Mouse (Mus musculus): ENCODE results near the gene Csrnp3. TPM values are rescaled to one million over a fixed set of nuclear protein-coding genes. Genes with fewer than 3 reads are reported as not detected.
"Not testable (repeated sequence)": the region's sequence is repeated elsewhere in the genome, so short reads cannot be mapped to it uniquely, and the experiment has no call there.

The Csrnp3 gene
- not detected in 2 replicates for total RNA-seq (2014; fragmentation: Nextera tagmentation)
- 0.06 and 0.16 TPM in 2 replicates for total RNA-seq (2017)
- polyA plus RNA-seq (2012) = not detected in 2 replicates

GRCm38 (mm10) chr2:65845551-65845950, at the start of gene Csrnp3:
Gene Csrnp3, plus strand, starts transcription at chr2:65845767.
- Histone ChIP-seq H3K4me3 (ENCODE audit: low read depth, low read length) (no peak within 1 kb of the TSS), H3K4me1 (ENCODE audit: insufficient read depth, low read depth, low read length) (no peaks in the 10 kb centered on the region), H3K9me3 (replicated peaks) (peaks cover 10% of the 10 kb centered on the region; the same call in 1 of the 2 replicates), H3K27me3 (ENCODE audit: insufficient read depth, low read length) (no peaks in the 10 kb centered on the region), H3K36me3 (replicated peaks) (no peaks in the 10 kb centered on the region)
- DNase-seq (ENCODE audit: low spot score) (no peak), ATAC-seq (ENCODE audit: extremely low read depth, insufficient number of reproducible peaks, low FRiP score, poor library complexity, severe bottlenecking) (no peak)
- no peak for TF ChIP-seq POLR2AphosphoS5 (IDR thresholded peaks at IDR 0.05; ENCODE audit: insufficient replicate concordance, low read depth, low read length)
- no peak for TF ChIP-seq CTCF (IDR thresholded peaks at IDR 0.05; ENCODE audit: low read depth, low read length)
- no peak for TF ChIP-seq GATA2 (IDR thresholded peaks at IDR 0.05; ENCODE audit: borderline replicate concordance, low read depth, low read length)
- TF ChIP-seq TAL1 (conservative IDR thresholded peaks at IDR 0.05; ENCODE audit: low read depth, low read length) = no peak
- TF ChIP-seq GATA1 (IDR thresholded peaks at IDR 0.05; ENCODE audit: borderline replicate concordance, low read length) = no peak

DNA sequence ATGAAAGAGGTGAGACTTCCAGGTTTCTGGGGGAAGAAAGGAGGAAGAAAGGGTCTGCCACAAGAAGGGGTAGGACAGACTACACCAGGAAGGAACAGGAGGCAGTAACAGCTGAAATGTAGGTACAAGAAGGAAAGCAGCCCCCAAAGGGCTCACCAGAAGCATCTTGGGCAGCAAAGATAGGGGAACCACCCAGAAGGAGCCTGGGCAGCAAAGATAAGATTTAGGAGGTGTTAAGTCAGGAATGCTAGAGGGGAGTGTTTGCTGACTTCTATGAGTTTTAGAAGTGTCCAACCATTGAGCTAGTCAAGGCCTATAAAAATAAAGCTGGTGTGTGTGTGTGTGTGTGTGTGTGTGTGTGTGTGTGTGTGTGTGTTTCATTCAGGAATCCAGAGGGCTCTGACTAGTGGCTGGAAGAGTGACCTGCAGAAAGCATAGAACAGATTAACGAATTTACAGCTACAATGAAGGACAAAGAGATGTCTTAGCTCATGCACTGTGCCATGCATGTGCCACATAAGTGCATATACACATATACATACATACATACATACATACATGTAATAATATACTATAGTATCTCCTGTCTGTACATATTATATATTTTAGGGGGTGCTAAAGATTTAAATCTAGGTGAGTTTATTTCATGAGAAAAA, 44.4 kb upstream of the Csrnp3 start:
- ATAC-seq (ENCODE audit: extremely low read depth, insufficient number of reproducible peaks, low FRiP score, poor library complexity, severe bottlenecking) = no peak
- no peak overlapping the region for H3K4me3 ChIP-seq (ENCODE audit: low read depth, low read length)
- peaks cover 27% of the 10 kb centered on the region for H3K9me3 ChIP-seq (replicated peaks)
- H3K27me3 ChIP-seq (ENCODE audit: insufficient read depth, low read length) = no peaks in the 10 kb centered on the region
- H3K4me1 ChIP-seq (ENCODE audit: insufficient read depth, low read depth, low read length) = no peaks in the 10 kb centered on the region; the same call in 1 of the 2 replicates
- DNase-seq (ENCODE audit: low spot score) = no peak
- TF ChIP-seq GATA2 (IDR thresholded peaks at IDR 0.05; ENCODE audit: borderline replicate concordance, low read depth, low read length) = no peak
- TF ChIP-seq GATA1 (IDR thresholded peaks at IDR 0.05; ENCODE audit: borderline replicate concordance, low read length) = no peak
- no peak for TF ChIP-seq CTCF (IDR thresholded peaks at IDR 0.05; ENCODE audit: low read depth, low read length)
- no peaks in the 10 kb centered on the region for H3K36me3 ChIP-seq (replicated peaks)

- no peaks in the 10 kb centered on the region for H3K27me3 ChIP-seq (ENCODE audit: insufficient read depth, low read length)
- DNase-seq (ENCODE audit: low spot score) (no peak), ATAC-seq (ENCODE audit: extremely low read depth, insufficient number of reproducible peaks, low FRiP score, poor library complexity, severe bottlenecking) (no peak)
Measured at GRCm38 (mm10) chr2:65806556-65806955, 39.0 kb upstream of the Csrnp3 start.

GRCm38 (mm10) chr2:65811203-65811602, 34.4 kb upstream of the Csrnp3 start:
- not testable (repeated sequence) for H3K36me3 ChIP-seq (replicated peaks); H3K4me3 ChIP-seq (ENCODE audit: low read depth, low read length); H3K27me3 ChIP-seq (ENCODE audit: insufficient read depth, low read length); H3K4me1 ChIP-seq (ENCODE audit: insufficient read depth, low read depth, low read length); DNase-seq (ENCODE audit: low spot score); ATAC-seq (ENCODE audit: extremely low read depth, insufficient number of reproducible peaks, low FRiP score, poor library complexity, severe bottlenecking)
- peaks cover 20% of the 10 kb centered on the region for H3K9me3 ChIP-seq (replicated peaks)

More at GRCm38 (mm10) chr2:65806556-65806955, 39.0 kb upstream of the Csrnp3 start:
- no peak for TF ChIP-seq POLR2AphosphoS5 (IDR thresholded peaks at IDR 0.05; ENCODE audit: insufficient replicate concordance, low read depth, low read length)
- TF ChIP-seq GATA1 (IDR thresholded peaks at IDR 0.05; ENCODE audit: borderline replicate concordance, low read length) = no peak
- no peak for TF ChIP-seq GATA2 (IDR thresholded peaks at IDR 0.05; ENCODE audit: borderline replicate concordance, low read depth, low read length)
- no peak for TF ChIP-seq TAL1 (conservative IDR thresholded peaks at IDR 0.05; ENCODE audit: low read depth, low read length)
- TF ChIP-seq CTCF (IDR thresholded peaks at IDR 0.05; ENCODE audit: low read depth, low read length) = no peak
- H3K4me1 ChIP-seq (ENCODE audit: insufficient read depth, low read depth, low read length) = no peaks in the 10 kb centered on the region
- H3K36me3 ChIP-seq (replicated peaks) = no peaks in the 10 kb centered on the region
- no peak overlapping the region for H3K4me3 ChIP-seq (ENCODE audit: low read depth, low read length)
- peaks cover 23% of the 10 kb centered on the region for H3K9me3 ChIP-seq (replicated peaks)

GRCm38 (mm10) chr2:65818080-65818796, 27.3 kb upstream of the Csrnp3 start:
- Histone ChIP-seq H3K27me3 (ENCODE audit: insufficient read depth, low read length) (no peaks in the 10 kb centered on the region), H3K9me3 (replicated peaks) (0 out of 2 replicates have a peak, but pooled peaks cover 8% of the 10 kb centered on the region), H3K36me3 (replicated peaks) (no peaks in the 10 kb centered on the region), H3K4me1 (ENCODE audit: insufficient read depth, low read depth, low read length) (no peaks in the 10 kb centered on the region), H3K4me3 (ENCODE audit: low read depth, low read length) (no peak overlapping the region)
- ATAC-seq (ENCODE audit: extremely low read depth, insufficient number of reproducible peaks, low FRiP score, poor library complexity, severe bottlenecking) (no peak), DNase-seq (ENCODE audit: low spot score) (no peak)
- TF ChIP-seq TAL1 (conservative IDR thresholded peaks at IDR 0.05; ENCODE audit: low read depth, low read length) (no peak), CTCF (IDR thresholded peaks at IDR 0.05; ENCODE audit: low read depth, low read length) (no peak), GATA1 (IDR thresholded peaks at IDR 0.05; ENCODE audit: borderline replicate concordance, low read length) (no peak), POLR2AphosphoS5 (IDR thresholded peaks at IDR 0.05; ENCODE audit: insufficient replicate concordance, low read depth, low read length) (no peak), GATA2 (IDR thresholded peaks at IDR 0.05; ENCODE audit: borderline replicate concordance, low read depth, low read length) (no peak)

DNA sequence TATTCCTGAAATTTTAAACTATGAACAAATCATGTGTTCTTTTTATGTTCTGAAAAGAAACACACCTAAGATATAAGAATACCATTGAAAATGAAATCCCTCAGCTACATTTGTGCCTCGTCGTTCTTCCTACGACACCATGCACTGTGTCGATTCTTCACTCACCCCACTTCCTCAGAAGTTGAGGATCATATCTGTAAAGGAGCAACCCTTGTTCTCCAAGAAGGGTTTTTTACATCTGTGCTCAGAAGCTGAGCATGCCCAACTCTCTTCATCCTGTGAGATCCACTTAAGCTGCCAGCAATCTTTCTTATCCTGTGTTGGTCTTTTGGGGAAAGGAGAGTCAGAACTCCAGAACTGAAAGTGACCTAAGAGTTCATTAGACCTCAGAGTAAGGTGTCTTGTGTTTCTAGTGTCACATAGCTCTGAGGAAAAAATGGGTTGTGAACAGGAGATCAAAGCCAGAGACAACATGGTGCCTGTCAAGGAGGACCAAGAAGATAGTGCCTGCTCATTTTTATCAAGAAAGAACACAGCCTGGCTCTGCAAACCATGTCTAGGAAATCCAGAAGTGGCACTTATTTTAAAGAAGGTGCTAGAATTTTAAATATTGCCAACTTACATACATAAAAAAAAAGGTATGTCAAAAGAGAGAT, 25.3 kb upstream of the Csrnp3 start:
- no peaks in the 10 kb centered on the region for H3K36me3 ChIP-seq (replicated peaks)
- no peaks in the 10 kb centered on the region for H3K4me1 ChIP-seq (ENCODE audit: insufficient read depth, low read depth, low read length)
- ATAC-seq (ENCODE audit: extremely low read depth, insufficient number of reproducible peaks, low FRiP score, poor library complexity, severe bottlenecking) = no peak
- H3K27me3 ChIP-seq (ENCODE audit: insufficient read depth, low read length) = no peaks in the 10 kb centered on the region
- H3K4me3 ChIP-seq (ENCODE audit: low read depth, low read length) = no peak overlapping the region
- H3K9me3 ChIP-seq (replicated peaks) = 0 out of 2 replicates have a peak, but pooled peaks cover 9% of the 10 kb centered on the region
- DNase-seq (ENCODE audit: low spot score) = no peak
- TF ChIP-seq POLR2AphosphoS5 (IDR thresholded peaks at IDR 0.05; ENCODE audit: insufficient replicate concordance, low read depth, low read length) (no peak), TAL1 (conservative IDR thresholded peaks at IDR 0.05; ENCODE audit: low read depth, low read length) (no peak), CTCF (IDR thresholded peaks at IDR 0.05; ENCODE audit: low read depth, low read length) (no peak), GATA1 (IDR thresholded peaks at IDR 0.05; ENCODE audit: borderline replicate concordance, low read length) (no peak), GATA2 (IDR thresholded peaks at IDR 0.05; ENCODE audit: borderline replicate concordance, low read depth, low read length) (no peak)

Measured in G1E (cell line).